Mouse (Mus musculus) spleen, adult 2 months (tissue): ENCODE measurements around the gene Eml2.

Source experiments
- CTCF ChIP-seq: fragments of 200-500 bp; IDR thresholded peaks from 2 replicates; pipeline ENCODE4 v1.5.1; 2011; ENCODE audit warnings: mild to moderate bottlenecking, inconsistent platforms; ENCODE audit not compliant: insufficient read depth, insufficient read length, insufficient replicate concordance; ENCODE audit errors: extremely low read depth
- POLR2A ChIP-seq: fragments of 200-500 bp; IDR thresholded peaks from 2 replicates; pipeline ENCODE4 v1.6.1; 2011; ENCODE audit warnings: low read depth, low read length, inconsistent platforms

- TF ChIP-seq POLR2A, result no peak
- TF ChIP-seq CTCF, result no peak
Observed at GRCm38 (mm10) chr7:19211041-19211675, 34.9 kb downstream of the Eml2 start.
